9 mouse cellular contexts compared by ENCODE assay signal in genomic region chr9:54336532-54337144, GRCm38 (mm10). TPM values are rescaled to one million over a fixed set of nuclear protein-coding genes. Genes with fewer than 3 reads are reported as not detected.
A peak's percentile ranks its signal among the peaks of the same experiment; 100 is the strongest.
DNase-seq lines count a peak whose midpoint lies in the region; ATAC-seq and TF ChIP-seq lines count a peak whose summit lies in the region.
"Had no signal": no experiment of that assay in that cellular context is flagged by ENCODE, and none has a peak within 500 bp of the region (broad histone marks: within the 10 kb centered on the region; RNA-seq: fewer than 3 reads in every experiment).

No protein-coding gene starts in this region.

- intact Hi-C loops in gastrocnemius, adult 2 months (cut with DNase I): loop anchor here (5.0 kb wide), 1 partner anchor 344 kb away; no protein-coding TSS in a partner anchor

- H3K36me3 ChIP-seq in small intestine, adult 2 months (ENCODE audit: control insufficient read depth, insufficient read depth, low read length): no peaks in the 10 kb centered on the region

- TF ChIP-seq POLR2A in small intestine, adult 2 months (IDR thresholded peaks at IDR 0.05; ENCODE audit: low read depth, low read length): no peak

- H3K4me1 ChIP-seq in small intestine, adult 2 months (ENCODE audit: control insufficient read depth, insufficient read depth, insufficient read length, low read length): no peaks in the 10 kb centered on the region

- 46% methylated on average over 6 of the region's 6 CpGs for WGBS in small intestine, adult 2 months

- H3K4me3 ChIP-seq in gastrocnemius, adult 2 months: no peak overlapping the region
- no peak overlapping the region for H3K4me3 ChIP-seq in small intestine, adult 2 months (ENCODE audit: low read depth, low read length)

- H3K27ac ChIP-seq in gastrocnemius, adult 2 months: no peak overlapping the region
- H3K27ac ChIP-seq in small intestine, adult 2 months (ENCODE audit: insufficient read depth, low read depth, low read length): no peak overlapping the region

- peak; percentile 79 for TF ChIP-seq CTCF in gastrocnemius, adult 2 months (IDR thresholded peaks at IDR 0.05)
- peak; percentile 53; the same call in 1 of the 2 replicates for TF ChIP-seq CTCF in small intestine, adult 2 months (IDR thresholded peaks at IDR 0.05; ENCODE audit: extremely low read depth, insufficient read length, insufficient replicate concordance, low read depth, low read length)

- H3K27me3 ChIP-seq in small intestine, adult 2 months (ENCODE audit: control insufficient read depth, insufficient read depth, low read length): no peaks in the 10 kb centered on the region

- DNase-seq in gastrocnemius, adult 2 months: peak; percentile 28
- no peak for DNase-seq in gastrocnemius, adult 8-10 months (ENCODE audit: low spot score in 2 of 2)
- DNase-seq in R1 (ENCODE audit: low read depth, low spot score): peak; percentile 69
- DNase-seq in cerebellum, postnatal 14 days: peak; percentile 79 to 85
- DNase-seq in frontal cortex, postnatal 25 days (ENCODE audit: low spot score in 2 of 2): peak; percentile 44 to 56
- DNase-seq in layer of hippocampus, adult 9-11 months: peak; percentile 47

- peak; percentile 37; the same call in 1 of the 2 replicates for ATAC-seq in megakaryocyte-erythroid progenitor cell, adult 5-6 weeks (replicated peaks; ENCODE audit: low FRiP score, low TSS enrichment, poor library complexity, severe bottlenecking)

RNA-seq across cellular contexts. Expression of gene Gldn, which starts 50.4 kb away (rescaled TPM):
- total RNA-seq in gastrocnemius, adult 2 months (2021): under 1 TPM; 0.25 to 0.41 TPM
- total RNA-seq in gastrocnemius, adult 8-10 months (2022): under 1 TPM; 0.15 to 0.46 (median 0.34) TPM
- not detected in 2 replicates for total RNA-seq in megakaryocyte-erythroid progenitor cell, adult 5-6 weeks (2014; fragmentation: Nextera tagmentation)
- not detected in 2 replicates for total RNA-seq in megakaryocyte-erythroid progenitor cell, adult 5-6 weeks (2017)
- polyA plus RNA-seq in small intestine, adult 2 months (2012; rRNA removed): 0.01 TPM in 1 of 2 replicates, not detected in the other
- polyA plus RNA-seq: liver, embryonic 16.5 days had no signal

Comparison
In these comparisons a context has a peak if more than half of its experiments do, and no peak if none do; other contexts are left out.
1. DNase-seq: peak in gastrocnemius, adult 2 months (single experiment), R1 (single experiment), cerebellum, postnatal 14 days (2 of 2), frontal cortex, postnatal 25 days (2 of 2) and layer of hippocampus, adult 9-11 months (single experiment); none in gastrocnemius, adult 8-10 months (0 of 2).